Mouse (Mus musculus) brain, embryonic 14.5 days (tissue): ENCODE measurements at regions not wholly inside any gene's neighbourhood (a gene's known extent, or its start where the extent isn't known, plus 50 kb on each side); places are given as distances from the start of the nearest gene placed in this dataset.

Source experiments
- CTCF ChIP-seq: fragments of 200-500 bp; IDR thresholded peaks from 2 replicates; pipeline ENCODE4 v1.5.1; 2012; ENCODE audit warnings: inconsistent platforms, mild to moderate bottlenecking, moderate library complexity, borderline replicate concordance; ENCODE audit not compliant: insufficient read depth, insufficient read length; ENCODE audit errors: extremely low read depth
- POLR2A ChIP-seq: fragments of 200-500 bp; IDR thresholded peaks from 2 replicates; pipeline ENCODE4 v1.6.1; 2012; ENCODE audit warnings: mild to moderate bottlenecking, inconsistent platforms, borderline replicate concordance; ENCODE audit not compliant: poor library complexity, insufficient read depth, insufficient read length, severe bottlenecking; ENCODE audit errors: extremely low read depth

- TF ChIP-seq POLR2A (no peak), CTCF (no peak)
Observed at GRCm38 (mm10) chr10:18946727-18947126, 68.7 kb downstream of the Tnfaip3 start.
